Comparison of ENCODE assay signal across 19 mouse cellular contexts in genomic region chr8:26655897-26656296, GRCm38 (mm10).
A peak's percentile ranks its signal among the peaks of the same experiment; 100 is the strongest.
DNase-seq lines count a peak whose midpoint lies in the region; TF ChIP-seq lines count a peak whose summit lies in the region.
"Had no signal": no experiment of that assay in that cellular context is flagged by ENCODE, and none has a peak within 500 bp of the region (broad histone marks: within the 10 kb centered on the region; RNA-seq: fewer than 3 reads in every experiment).

No protein-coding gene starts in this region.

- H3K36me3 ChIP-seq in small intestine, adult 2 months (ENCODE audit: control insufficient read depth, insufficient read depth, low read length) = no peaks in the 10 kb centered on the region
- H3K36me3 ChIP-seq: embryonic facial prominence, embryonic 15.5 days; forebrain, embryonic 12.5 days; heart, embryonic 13.5 days; midbrain, embryonic 13.5 days had no signal

- H3K27ac ChIP-seq in small intestine, adult 2 months (ENCODE audit: insufficient read depth, low read depth, low read length) = peak overlapping the region; percentile 24
- H3K27ac ChIP-seq: embryonic facial prominence, embryonic 15.5 days; forebrain, embryonic 12.5 days; heart, embryonic 13.5 days; midbrain, embryonic 13.5 days had no signal

- peaks cover 12% of the 10 kb centered on the region; the same call in 1 of the 2 replicates for H3K4me1 ChIP-seq in small intestine, adult 2 months (ENCODE audit: control insufficient read depth, insufficient read depth, insufficient read length, low read length)
- H3K4me1 ChIP-seq: embryonic facial prominence, embryonic 15.5 days; forebrain, embryonic 12.5 days; heart, embryonic 13.5 days; midbrain, embryonic 13.5 days had no signal

- DNase-seq in adrenal gland, adult 2 months = peak; percentile 35
- DNase-seq in adrenal gland, postnatal 25 days = no peak
- peak; percentile 60 for DNase-seq in urinary bladder, postnatal 14 days (ENCODE audit: low spot score)
- DNase-seq in urinary bladder, adult 2 months (ENCODE audit: low spot score) = no peak
- no peak for DNase-seq in Muller cell, postnatal 12 days (ENCODE audit: inconsistent ontology term)
- no peak for DNase-seq in frontal cortex, postnatal 36 days (ENCODE audit: low spot score in 2 of 2)
- no peak for DNase-seq in gastrocnemius, postnatal 10 days
- DNase-seq: cerebellum, postnatal 36 days; kidney, adult 8-10 months; liver; lung, adult 2 months; lung, postnatal 4 days; right cerebral cortex, postnatal 4 days; thymus, postnatal 14 days had no signal

- no peak for TF ChIP-seq POLR2A in small intestine, adult 2 months (IDR thresholded peaks at IDR 0.05; ENCODE audit: low read depth, low read length)

- no peak for TF ChIP-seq CTCF in small intestine, adult 2 months (IDR thresholded peaks at IDR 0.05; ENCODE audit: extremely low read depth, insufficient read length, insufficient replicate concordance, low read depth, low read length)

- no peaks in the 10 kb centered on the region for H3K27me3 ChIP-seq in small intestine, adult 2 months (ENCODE audit: control insufficient read depth, insufficient read depth, low read length)
- H3K27me3 ChIP-seq: embryonic facial prominence, embryonic 15.5 days; midbrain, embryonic 13.5 days had no signal

- WGBS in small intestine, adult 2 months = 9% methylated on average over 8 of the region's 8 CpGs

- no peak overlapping the region for H3K4me3 ChIP-seq in small intestine, adult 2 months (ENCODE audit: low read depth, low read length)
- H3K4me3 ChIP-seq: embryonic facial prominence, embryonic 15.5 days; forebrain, embryonic 12.5 days; heart, embryonic 13.5 days; midbrain, embryonic 13.5 days had no signal

Comparison
In these comparisons a context has a peak if more than half of its experiments do, and no peak if none do; other contexts are left out.
1. DNase-seq: peak in adrenal gland, adult 2 months (single experiment) and urinary bladder, postnatal 14 days (single experiment); none in adrenal gland, postnatal 25 days (single experiment), urinary bladder, adult 2 months (single experiment), Muller cell, postnatal 12 days (single experiment), frontal cortex, postnatal 36 days (0 of 2) and gastrocnemius, postnatal 10 days (single experiment).